Mouse (Mus musculus) ES-Bruce4 (cell line): Measurements from ENCODE around the gene Dpf3. TPM values are rescaled to one million over a fixed set of nuclear protein-coding genes. Genes with fewer than 3 reads are reported as not detected.

Experiments
- H3K27ac ChIP-seq: 2 replicates; pipeline ENCODE4 v1.5.1; 2012; ENCODE audit warnings: low read length, inconsistent platforms; ENCODE audit not compliant: insufficient read depth
- H3K27me3 ChIP-seq: 2 replicates; pipeline ENCODE4 v1.6.1; 2012; ENCODE audit warnings: mild to moderate bottlenecking, low read length, inconsistent platforms; ENCODE audit not compliant: control insufficient read depth, poor library complexity, insufficient read depth, severe bottlenecking
- H3K36me3 ChIP-seq: 2 replicates; pipeline ENCODE4 v1.6.1; 2012; ENCODE audit warnings: inconsistent platforms, mild to moderate bottlenecking, low read length, moderate library complexity; ENCODE audit not compliant: control insufficient read depth, poor library complexity, insufficient read depth, severe bottlenecking
- H3K4me1 ChIP-seq: one replicate; pipeline ENCODE4 v1.8.1; 2011; ENCODE audit warnings: low read length; ENCODE audit not compliant: control insufficient read depth, insufficient read depth
- H3K4me3 ChIP-seq: 2 replicates; pipeline ENCODE4 v1.5.1; 2011; ENCODE audit warnings: low read depth, mild to moderate bottlenecking, low read length
- H3K9ac ChIP-seq: 2 replicates; pipeline ENCODE4 v1.6.1; 2012; ENCODE audit warnings: low read depth, mild to moderate bottlenecking, inconsistent platforms; ENCODE audit not compliant: poor library complexity, severe bottlenecking
- H3K9me3 ChIP-seq: replicated peaks from 2 replicates; pipeline ENCODE4 v1.6.1; 2012; ENCODE audit warnings: mild to moderate bottlenecking, low read length, inconsistent platforms; ENCODE audit not compliant: control insufficient read depth, poor library complexity, insufficient read depth, severe bottlenecking
- CTCF ChIP-seq: IDR thresholded peaks from one replicate; pipeline ENCODE4 v1.8.1; 2011; ENCODE audit warnings: low read depth, low read length
- EP300 ChIP-seq: IDR thresholded peaks from 2 replicates; pipeline ENCODE4 v1.6.1; 2011; ENCODE audit warnings: low read depth, low read length; ENCODE audit not compliant: insufficient read depth
- POLR2A ChIP-seq: IDR thresholded peaks from one replicate; pipeline ENCODE4 v1.8.1; 2011; ENCODE audit warnings: low read length; ENCODE audit not compliant: insufficient read depth
- polyA plus RNA-seq: library from polyadenylated mRNA; stranded (reverse); fragments of >200 nt; gene quantifications from 2 replicates; pipeline ENCODE4 v1.2.4, GENCODE M21; 2011; ENCODE audit warnings: low read depth; ENCODE audit not compliant: missing spikeins, insufficient read depth, insufficient read length

Dpf3 gene
- polyA plus RNA-seq, 1 experiment = not detected

- no peaks in the 10 kb centered on the region for H3K9me3 ChIP-seq
These were observed 322.5 kb downstream of the Dpf3 start for GRCm38 (mm10) chr12:83165058-83165457.

More at GRCm38 (mm10) chr12:83165058-83165457, 322.5 kb downstream of the Dpf3 start:
- Histone ChIP-seq H3K9ac (no peak overlapping the region), H3K4me3 (no peak overlapping the region), H3K36me3 (no peaks in the 10 kb centered on the region), H3K27ac (no peak overlapping the region), H3K4me1 (no peaks in the 10 kb centered on the region), H3K27me3 (no peaks in the 10 kb centered on the region)
- TF ChIP-seq EP300 (no peak), POLR2A (no peak), CTCF (no peak)

Other genes starting within 250 kb of the Dpf3 start
- gene Dcaf4, start 32.8 kb upstream of the Dpf3 start, polyA plus RNA-seq = 125 and 134 TPM in 2 replicates
- 37.7 and 38.0 TPM in 2 replicates for gene Zfyve1, start 109.5 kb upstream of the Dpf3 start, polyA plus RNA-seq
- 370 and 372 TPM in 2 replicates for gene Rbm25, start 143.5 kb upstream of the Dpf3 start, polyA plus RNA-seq
- gene Psen1, start 200.4 kb upstream of the Dpf3 start, polyA plus RNA-seq = 49.5 and 55.4 TPM in 2 replicates